Mouse (Mus musculus): ENCODE measurements around the gene Rpl36.
"Not testable (repeated sequence)": the region's sequence is repeated elsewhere in the genome, so short reads cannot be mapped to it uniquely, and the experiment has no call there.

Rpl36 gene

GRCm38 (mm10) chr17:56608699-56609098 is 4.5 kb upstream of the Rpl36 start:
- no peak for DNase-seq (ENCODE audit: low spot score in 2 of 2)

DNA sequence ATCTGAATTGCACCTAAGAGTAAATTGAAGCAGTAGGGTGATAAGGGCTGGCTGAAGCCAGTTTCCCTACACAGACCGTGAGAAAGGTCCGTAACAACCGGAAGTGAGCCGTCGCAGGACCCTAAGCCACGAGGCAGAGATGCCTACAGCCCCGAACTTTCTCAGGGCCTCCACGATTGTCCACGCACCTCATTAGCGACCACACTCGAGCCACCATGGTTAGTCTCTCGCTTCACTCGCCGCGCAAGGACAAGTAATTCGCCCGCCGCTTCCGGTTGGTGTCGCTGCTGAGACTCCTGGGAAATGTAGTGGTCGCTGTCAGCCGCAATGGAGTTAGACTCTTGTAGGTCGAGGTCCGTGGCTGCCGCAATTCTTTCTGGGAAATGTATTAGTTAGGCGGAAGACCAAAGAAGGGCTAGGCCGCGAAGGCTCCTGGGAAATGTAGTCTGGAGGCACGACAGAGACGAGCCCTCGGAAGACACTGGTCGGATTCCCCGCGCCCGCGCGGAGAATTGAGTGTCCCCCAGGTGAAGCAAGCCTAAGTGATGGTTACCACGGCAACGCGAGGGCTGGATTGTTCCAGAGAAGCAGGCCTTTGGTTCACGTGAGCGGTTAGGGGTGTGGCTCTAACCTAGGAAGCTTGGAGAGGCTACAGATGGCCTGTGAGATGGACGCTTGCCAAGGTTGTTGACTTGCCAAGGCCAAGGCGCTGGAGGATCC is 3.6 kb upstream of the Rpl36 start, which contains the start of gene 2410015M20Rik:
TSS of gene 2410015M20Rik (minus strand) at position 320 of the 720 bp plus-strand sequence.
- peak; percentile 92 to 95 for DNase-seq (ENCODE audit: low spot score in 2 of 2)

- no peak for DNase-seq (ENCODE audit: low spot score in 2 of 2)
Observed at GRCm38 (mm10) chr17:56611323-56611722, 1.9 kb upstream of the Rpl36 start.

DNA sequence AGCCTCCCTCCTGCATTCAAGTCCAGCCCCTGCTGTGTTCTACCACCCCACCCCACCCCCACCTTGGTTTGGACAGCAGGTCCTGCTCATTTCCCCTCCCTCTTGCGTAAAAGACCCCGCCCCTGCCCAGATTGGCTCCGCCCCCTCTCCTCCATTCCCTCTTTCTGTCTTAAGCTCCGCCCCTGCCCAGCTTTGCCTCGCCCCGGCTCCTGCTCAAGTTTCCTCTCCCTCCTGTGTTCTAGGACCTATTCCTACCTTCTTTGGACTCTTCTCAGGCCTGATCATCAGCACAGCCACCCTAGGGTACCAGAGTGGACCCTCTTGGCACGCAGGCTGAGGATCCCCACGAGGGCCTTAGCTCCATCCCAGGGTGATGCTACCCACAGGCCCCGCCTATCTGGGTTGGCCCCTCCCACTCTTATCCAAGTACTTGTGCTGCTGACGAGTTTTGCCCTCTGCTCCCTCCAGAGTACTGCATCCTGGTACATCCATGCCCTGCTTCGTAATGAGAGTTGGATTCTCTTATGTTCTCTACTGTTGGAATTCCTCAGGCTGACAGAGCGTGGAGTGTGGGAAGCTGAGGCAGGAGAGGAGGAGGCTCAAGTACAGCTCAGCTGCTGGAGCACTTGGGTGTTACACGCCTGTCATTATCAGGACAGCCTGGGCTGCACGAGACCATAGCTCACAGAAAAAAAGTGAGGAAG is 1.2 kb upstream of the Rpl36 start:
- DNase-seq (ENCODE audit: low spot score in 2 of 2), result no peak

- DNase-seq (ENCODE audit: low spot score in 2 of 2), result not testable (repeated sequence)
Observed at GRCm38 (mm10) chr17:56612565-56612939, 664 bp upstream of the Rpl36 start.

GRCm38 (mm10) chr17:56613893-56614292 is 677 bp downstream of the Rpl36 start:
- not testable (repeated sequence) for DNase-seq (ENCODE audit: low spot score in 2 of 2)

DNA sequence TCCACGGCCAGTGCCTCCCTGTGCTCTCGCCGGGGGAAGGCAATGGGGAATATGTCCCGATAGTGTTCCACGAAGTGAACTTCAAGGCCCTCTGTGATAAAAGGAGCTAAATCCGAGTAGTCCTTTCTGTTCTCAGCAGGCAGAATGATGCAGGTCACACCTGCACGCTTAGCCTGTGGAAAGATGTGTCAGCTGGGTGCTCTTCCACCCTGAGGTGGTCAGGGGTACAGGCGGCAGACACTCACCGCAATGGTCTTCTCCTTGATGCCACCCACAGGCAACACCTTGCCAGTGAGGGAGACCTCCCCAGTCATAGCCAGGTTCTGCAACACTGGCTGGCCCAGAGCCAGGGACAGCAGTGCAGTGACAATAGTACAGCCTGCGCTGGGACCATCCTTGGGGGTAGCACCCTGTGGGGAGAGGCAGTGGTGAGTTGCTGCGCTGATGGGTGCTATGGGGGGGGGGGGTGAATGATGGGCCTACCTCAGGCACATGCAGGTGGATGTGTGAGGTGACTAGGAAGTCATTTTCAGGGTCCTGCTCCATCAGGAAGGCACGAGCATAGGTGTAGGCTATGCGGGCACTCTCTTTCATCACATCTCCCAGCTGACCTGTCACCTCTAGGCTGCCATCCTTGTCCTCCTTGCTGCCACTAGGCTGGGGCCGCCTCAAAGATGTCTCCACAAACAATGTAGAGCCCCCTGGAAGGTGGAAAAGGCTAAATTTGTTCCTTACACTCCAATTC is 1.3 kb downstream of the Rpl36 start:
- no peak for DNase-seq (ENCODE audit: low spot score in 2 of 2)

DNA sequence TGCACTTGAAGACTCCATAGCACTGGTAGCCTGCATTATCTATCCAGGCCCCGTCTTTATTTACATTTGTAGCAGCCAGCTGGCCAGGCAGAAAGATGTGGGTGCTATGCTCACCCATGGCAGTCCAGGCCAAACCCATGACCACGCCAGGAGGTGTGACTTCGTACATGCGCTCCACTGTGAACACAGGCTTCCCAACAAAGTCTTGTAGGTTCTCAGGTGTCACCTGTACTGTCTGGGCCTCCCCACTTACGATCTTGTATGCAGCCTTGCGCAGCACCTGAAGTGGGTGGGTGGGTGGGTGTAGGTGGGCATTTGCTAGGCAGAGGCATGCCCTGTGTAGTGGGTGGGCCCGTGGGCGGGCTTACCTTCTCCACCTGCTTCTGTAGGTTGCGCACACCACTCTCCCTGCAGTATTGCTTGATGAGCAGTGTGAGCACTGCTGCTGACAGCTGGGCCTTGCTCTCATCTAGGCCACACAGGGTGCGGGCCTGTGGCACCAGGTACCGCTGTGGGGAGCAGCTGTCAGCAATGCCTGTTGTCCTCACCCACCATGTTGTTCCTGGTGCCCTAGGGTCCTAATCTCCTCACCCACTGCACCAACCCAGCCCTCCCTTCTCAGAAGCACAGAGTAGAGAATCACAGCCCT is 2.0 kb downstream of the Rpl36 start:
- DNase-seq (ENCODE audit: low spot score in 2 of 2), result no peak

DNA sequence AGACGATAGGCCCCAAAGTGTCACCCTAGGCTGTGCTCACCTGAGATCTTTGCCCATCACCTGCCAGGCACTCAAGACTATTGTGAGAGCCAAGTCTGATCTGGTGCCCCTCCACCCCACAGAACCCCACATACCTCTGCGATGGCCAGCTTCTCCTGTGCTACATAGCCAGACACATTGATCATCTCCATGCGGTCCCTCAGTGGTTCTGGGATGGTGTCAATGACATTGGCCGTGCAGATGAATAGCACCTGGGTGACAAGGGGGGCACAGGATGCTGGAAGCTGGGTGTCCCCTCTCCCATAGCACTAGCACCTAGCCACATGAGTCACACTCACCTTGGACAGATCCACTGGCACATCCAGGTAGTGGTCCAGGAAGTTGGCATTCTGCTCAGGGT is 2.6 kb downstream of the Rpl36 start:
- DNase-seq (ENCODE audit: low spot score in 2 of 2), result no peak

DNA sequence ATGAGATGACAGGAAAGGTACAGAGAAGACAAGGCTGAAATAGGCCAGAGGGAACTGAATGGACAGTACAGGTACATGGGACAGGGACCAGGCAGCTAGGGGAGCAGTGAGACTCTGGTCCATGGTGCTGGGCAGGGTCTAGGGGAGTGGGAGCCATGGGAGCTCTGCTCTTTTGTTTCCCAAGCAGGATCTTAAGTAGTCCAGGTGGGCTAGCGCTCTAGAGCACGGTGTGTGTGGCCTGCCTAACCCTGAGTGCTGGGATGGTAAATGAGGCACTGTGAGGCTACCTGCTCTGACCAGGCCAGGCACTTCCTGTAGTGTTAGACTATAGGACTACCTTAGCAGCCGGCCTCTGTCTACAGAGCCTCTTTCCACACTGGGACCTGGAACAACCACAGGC is 3.5 kb downstream of the Rpl36 start:
- DNase-seq (ENCODE audit: low spot score in 2 of 2), result no peak

GRCm38 (mm10) chr17:56617628-56618027 is 4.4 kb downstream of the Rpl36 start:
- no peak for DNase-seq (ENCODE audit: low spot score in 2 of 2)

GRCm38 (mm10) chr17:56625495-56625894 is 12.3 kb downstream of the Rpl36 start:
- no peak for DNase-seq (ENCODE audit: low spot score in 2 of 2)

DNA sequence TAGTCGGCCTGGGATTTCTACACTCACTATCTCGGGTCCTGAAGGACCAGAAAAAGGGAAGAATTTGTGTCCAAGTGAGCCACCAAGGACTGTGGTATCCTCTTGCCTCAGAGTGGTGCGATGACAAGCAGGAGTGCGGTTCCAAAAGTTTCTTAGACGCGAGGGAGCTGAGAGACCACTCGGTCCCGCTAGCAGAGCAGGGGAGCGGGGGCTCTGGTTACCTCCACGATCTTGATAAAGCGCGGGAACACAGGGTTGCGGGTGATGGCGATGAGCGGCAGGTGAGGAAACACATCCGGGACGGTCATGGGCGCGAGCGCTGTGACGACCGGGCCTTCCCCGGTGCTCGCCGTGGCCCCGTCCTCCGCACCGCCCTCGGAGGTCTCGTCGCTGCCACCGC is 13.0 kb downstream of the Rpl36 start:
- no peak for DNase-seq (ENCODE audit: low spot score in 2 of 2)

- peak; percentile 97 for DNase-seq (ENCODE audit: low spot score in 2 of 2)
Observed at GRCm38 (mm10) chr17:56626754-56627470, 13.7 kb downstream of the Rpl36 start, which contains the start of gene Lonp1. Gene Lonp1 (minus strand): TSS chr17:56626887.

DNA sequence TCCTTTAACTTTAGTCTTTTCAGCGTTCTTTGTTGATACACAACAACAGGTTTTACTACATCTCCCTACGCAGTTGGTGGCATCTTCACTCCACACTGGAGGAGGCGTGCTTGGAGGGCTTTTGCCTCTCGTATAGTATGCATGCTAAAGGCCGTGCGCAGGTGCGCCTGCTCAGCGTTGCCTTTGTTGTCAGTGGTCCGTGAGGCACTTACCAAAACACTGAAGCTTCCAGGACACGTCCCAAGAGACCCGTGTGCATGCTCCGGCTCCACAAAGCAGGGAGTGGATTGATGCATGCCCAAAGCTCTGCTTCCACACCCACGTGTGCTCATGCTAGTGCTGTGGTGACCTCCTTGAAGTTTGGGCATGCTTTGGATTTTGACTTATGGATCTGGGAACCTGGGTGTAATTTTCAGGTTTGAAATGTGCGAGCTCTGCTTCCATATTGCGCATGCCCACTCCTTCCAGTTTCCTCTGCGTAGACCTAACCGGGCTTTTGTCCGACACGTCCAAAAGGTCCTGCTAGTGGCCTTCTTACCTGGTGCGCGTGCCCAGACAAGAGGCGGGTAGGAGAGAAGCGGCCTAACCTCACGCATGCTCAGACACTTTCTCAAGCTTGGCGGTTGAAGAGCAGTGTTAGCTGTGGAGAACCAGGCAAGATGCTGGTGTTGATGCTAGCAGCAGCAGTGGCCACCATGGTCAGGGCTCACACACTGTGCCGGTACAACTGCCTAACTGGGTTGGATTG is 14.5 kb downstream of the Rpl36 start, which contains the start of gene Catsperd:
TSS of gene Catsperd (plus strand) at position 614 of the 748 bp plus-strand sequence.
- peak in 1 of 2 experiments; percentile 56 for DNase-seq (ENCODE audit: low spot score in 2 of 2)

GRCm38 (mm10) chr17:56629800-56630781 is 16.9 kb downstream of the Rpl36 start:
- not testable (repeated sequence) for DNase-seq (ENCODE audit: low spot score in 2 of 2)

GRCm38 (mm10) chr17:56631807-56632206 is 18.6 kb downstream of the Rpl36 start:
- no peak for DNase-seq (ENCODE audit: low spot score in 2 of 2)

DNA sequence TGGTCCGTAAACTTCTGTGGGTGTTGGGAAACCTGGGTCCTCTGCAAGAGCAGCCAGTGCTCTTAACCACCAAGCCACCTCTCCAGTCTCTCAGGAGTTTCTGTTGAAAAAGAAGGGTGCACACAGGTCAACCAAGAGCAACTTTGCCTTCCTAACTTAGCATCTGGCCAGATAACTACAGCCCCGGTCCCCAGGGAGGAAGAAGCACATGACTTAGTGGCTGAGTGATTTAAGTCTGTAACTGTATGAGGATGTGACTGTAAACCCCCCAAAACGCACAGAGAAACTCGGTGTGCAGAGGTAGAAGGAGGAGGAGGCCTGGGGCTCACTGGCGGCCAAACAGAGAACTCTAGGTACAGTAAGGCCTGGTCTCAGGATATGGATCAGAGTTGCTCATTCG is 20.8 kb downstream of the Rpl36 start:
- DNase-seq (ENCODE audit: low spot score in 2 of 2), result no peak

GRCm38 (mm10) chr17:56643237-56643636 is 30.0 kb downstream of the Rpl36 start:
- no peak for DNase-seq (ENCODE audit: low spot score in 2 of 2)

Measured in urinary bladder, postnatal 36 days (tissue).